Mouse (Mus musculus) T-helper 1 cell (primary cell): ENCODE data around the gene Gckr.

Experiments
- in situ Hi-C: fragments of 300-600 bp; cut with MboI, MseI; formaldehyde crosslinking; loops from one replicate; pipeline ENCODE4 v1.15.1; 2025; ENCODE audit warnings: high pct_unique_total_duplicates

Gene Gckr

GRCm38 (mm10) chr5:31297047-31297757 is at the start of gene Gckr:
Gene Gckr, plus strand, starts transcription at chr5:31297443.
- in situ Hi-C loops, result no loop called here

GRCm38 (mm10) chr5:31250716-31251115 is 46.5 kb upstream of the Gckr start:
- in situ Hi-C loops, result no loop called here

GRCm38 (mm10) chr5:31251541-31252101 is 45.6 kb upstream of the Gckr start, which contains the start of gene Krtcap3:
Gene Krtcap3, plus strand, starts transcription at chr5:31251691.
- in situ Hi-C loops, result no loop called here

- in situ Hi-C loops, result no loop called here
These were observed 45.1 kb upstream of the Gckr start for GRCm38 (mm10) chr5:31252151-31252550.

GRCm38 (mm10) chr5:31252795-31253545 is 44.3 kb upstream of the Gckr start:
- in situ Hi-C loops, result no loop called here

GRCm38 (mm10) chr5:31253806-31254205 is 43.4 kb upstream of the Gckr start:
- in situ Hi-C loops, result no loop called here

- in situ Hi-C loops, result no loop called here
These were observed 42.8 kb upstream of the Gckr start for GRCm38 (mm10) chr5:31254452-31254851.

GRCm38 (mm10) chr5:31254901-31255300 is 42.3 kb upstream of the Gckr start:
- in situ Hi-C loops, result no loop called here

GRCm38 (mm10) chr5:31255381-31255780 is 41.9 kb upstream of the Gckr start:
- in situ Hi-C loops, result no loop called here

GRCm38 (mm10) chr5:31255971-31256370 is 41.3 kb upstream of the Gckr start:
- in situ Hi-C loops, result no loop called here

- in situ Hi-C loops, result no loop called here
These were observed 39.6 kb upstream of the Gckr start for GRCm38 (mm10) chr5:31257616-31258015.

- in situ Hi-C loops, result no loop called here
These were observed 31.1 kb upstream of the Gckr start for GRCm38 (mm10) chr5:31266101-31266500.

GRCm38 (mm10) chr5:31267686-31268085 is 29.6 kb upstream of the Gckr start:
- in situ Hi-C loops, result no loop called here

- in situ Hi-C loops, result no loop called here
These were observed 24.2 kb upstream of the Gckr start for GRCm38 (mm10) chr5:31273018-31273417.

GRCm38 (mm10) chr5:31279245-31279988 is 17.8 kb upstream of the Gckr start:
- in situ Hi-C loops, result no loop called here

- in situ Hi-C loops, result no loop called here
These were observed 9.0 kb upstream of the Gckr start for GRCm38 (mm10) chr5:31288225-31288624.

- in situ Hi-C loops, result no loop called here
These were observed 8.6 kb upstream of the Gckr start for GRCm38 (mm10) chr5:31288655-31289054.

- in situ Hi-C loops, result no loop called here
These were observed 7.5 kb upstream of the Gckr start for GRCm38 (mm10) chr5:31289626-31290230.

GRCm38 (mm10) chr5:31290521-31291360 is 6.5 kb upstream of the Gckr start, which contains the start of gene Ift172:
Gene Ift172, minus strand, starts transcription at chr5:31291116.
- in situ Hi-C loops, result no loop called here

GRCm38 (mm10) chr5:31291361-31291688 is 5.9 kb upstream of the Gckr start:
- in situ Hi-C loops, result no loop called here
